Mouse (Mus musculus): Measurements from ENCODE around the gene Sort1.

Sort1 gene

GRCm38 (mm10) chr3:108380695-108381094 is 96.8 kb downstream of the Sort1 start:
- intact Hi-C loops (cut with DNase I) = loop anchor here (10.0 kb wide), 1 partner anchor 216 kb away; no protein-coding TSS in a partner anchor

- intact Hi-C loops (cut with DNase I) = loop anchor here (10.0 kb wide), 1 partner anchor 217 kb away; no protein-coding TSS in a partner anchor
These were observed 98.3 kb downstream of the Sort1 start for GRCm38 (mm10) chr3:108381945-108382875.

- intact Hi-C loops (cut with DNase I) = loop anchor here (10.0 kb wide), 1 partner anchor 219 kb away; no protein-coding TSS in a partner anchor
These were observed 99.8 kb downstream of the Sort1 start, which contains the start of gene Psrc1 for GRCm38 (mm10) chr3:108383485-108384354. Gene Psrc1 (plus strand): TSS chr3:108383839.

GRCm38 (mm10) chr3:108384425-108384824 is 100.5 kb downstream of the Sort1 start:
- intact Hi-C loops (cut with DNase I) = loop anchor here (10.0 kb wide), 1 partner anchor 220 kb away; no protein-coding TSS in a partner anchor

GRCm38 (mm10) chr3:108386186-108386585 is 102.3 kb downstream of the Sort1 start:
- intact Hi-C loops (cut with DNase I) = loop anchor here (10.0 kb wide), 1 partner anchor 221 kb away; no protein-coding TSS in a partner anchor

- intact Hi-C loops (cut with DNase I) = loop anchor here (2.0 to 10.0 kb wide), 2 partner anchors 108 to 224 kb away; no protein-coding TSS in a partner anchor
These were observed 105.2 kb downstream of the Sort1 start for GRCm38 (mm10) chr3:108389111-108389545.

GRCm38 (mm10) chr3:108392299-108392698 is 108.4 kb downstream of the Sort1 start:
- intact Hi-C loops (cut with DNase I) = no loop called here

- intact Hi-C loops (cut with DNase I) = no loop called here
These were observed 108.9 kb downstream of the Sort1 start for GRCm38 (mm10) chr3:108392793-108393192.

- intact Hi-C loops (cut with DNase I) = no loop called here
These were observed 114.4 kb downstream of the Sort1 start for GRCm38 (mm10) chr3:108398281-108398680.

- intact Hi-C loops (cut with DNase I) = loop anchor here (2.0 to 10.0 kb wide), 3 partner anchors 42 to 234 kb away; partner anchors contain the start of gene Tmem167b
These were observed 116.6 kb downstream of the Sort1 start for GRCm38 (mm10) chr3:108400442-108400841.

- intact Hi-C loops (cut with DNase I) = loop anchor here (2.0 to 10.0 kb wide), 3 partner anchors 40 to 233 kb away; partner anchors contain the start of gene Tmem167b
These were observed 118.0 kb downstream of the Sort1 start for GRCm38 (mm10) chr3:108401692-108402527.

GRCm38 (mm10) chr3:108402528-108402920 is 118.6 kb downstream of the Sort1 start:
- intact Hi-C loops (cut with DNase I) = loop anchor here (5.0 to 10.0 kb wide), 2 partner anchors 40 to 232 kb away; no protein-coding TSS in a partner anchor

GRCm38 (mm10) chr3:108405536-108406305 is 121.8 kb downstream of the Sort1 start:
- intact Hi-C loops (cut with DNase I) = loop anchor here (10.0 kb wide), 1 partner anchor 229 kb away; no protein-coding TSS in a partner anchor

- intact Hi-C loops (cut with DNase I) = loop anchor here (10.0 kb wide), 1 partner anchor 228 kb away; no protein-coding TSS in a partner anchor
These were observed 122.5 kb downstream of the Sort1 start for GRCm38 (mm10) chr3:108406306-108406885.

GRCm38 (mm10) chr3:108408517-108409008 is 124.7 kb downstream of the Sort1 start:
- intact Hi-C loops (cut with DNase I) = loop anchor here (10.0 kb wide), 1 partner anchor 226 kb away; no protein-coding TSS in a partner anchor

- intact Hi-C loops (cut with DNase I) = loop anchor here (10.0 kb wide), 1 partner anchor 225 kb away; no protein-coding TSS in a partner anchor
These were observed 125.9 kb downstream of the Sort1 start for GRCm38 (mm10) chr3:108409656-108410358.

GRCm38 (mm10) chr3:108410359-108410714 is 126.5 kb downstream of the Sort1 start:
- intact Hi-C loops (cut with DNase I) = no loop called here

All from adrenal gland (tissue).